Mouse (Mus musculus) B cell, adult 2 months (primary cell): ENCODE data around the gene Polm.
A peak's percentile ranks its signal among the peaks of the same experiment; 100 is the strongest.
"Not testable (repeated sequence)": the region's sequence is repeated elsewhere in the genome, so short reads cannot be mapped to it uniquely, and the experiment has no call there.

Source experiments
- DNase-seq, 2 experiments: peaks; one replicate each; pipeline ENCODE4 v3.0.0; 2022

The Polm gene

DNA sequence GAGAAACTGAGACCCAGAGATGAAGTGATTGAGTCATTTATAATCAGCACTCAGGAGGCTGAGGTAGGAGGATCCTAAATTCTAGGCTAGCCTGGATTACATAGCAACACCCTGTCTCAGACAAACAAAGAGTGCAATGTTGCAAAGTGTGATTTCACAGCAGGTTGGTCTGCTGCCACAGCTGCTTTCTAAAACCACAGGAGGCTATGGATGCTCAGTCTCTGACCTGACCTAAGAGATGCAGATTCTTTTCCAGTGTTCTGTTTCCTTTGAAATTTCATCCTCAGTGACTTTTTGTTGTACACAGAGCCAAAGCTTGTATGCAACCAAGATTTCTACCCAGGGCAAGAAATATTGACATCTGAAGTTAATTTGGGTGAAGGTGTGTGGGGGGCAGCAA is 17.7 kb upstream of the Polm start:
- no peak for DNase-seq

DNA sequence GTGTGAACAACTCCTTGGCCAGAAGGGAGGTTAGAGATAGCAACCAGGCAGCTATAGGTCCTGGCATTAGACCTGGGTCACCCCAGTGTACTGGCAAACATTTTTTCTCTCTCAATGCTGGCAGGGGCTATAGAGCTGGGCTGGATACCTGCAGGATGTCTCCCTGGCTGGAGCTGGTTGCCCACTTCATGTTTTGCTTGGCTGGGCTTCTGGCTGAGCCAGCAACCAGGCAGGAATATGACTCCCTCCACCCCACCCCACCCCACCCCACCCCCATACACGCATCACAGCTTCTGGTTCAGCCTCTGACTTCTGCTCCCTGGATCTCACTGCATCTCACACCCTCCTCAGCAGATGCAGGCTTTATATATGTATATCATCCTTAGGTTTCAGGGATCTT is 14.5 kb upstream of the Polm start:
- DNase-seq = no peak

DNA sequence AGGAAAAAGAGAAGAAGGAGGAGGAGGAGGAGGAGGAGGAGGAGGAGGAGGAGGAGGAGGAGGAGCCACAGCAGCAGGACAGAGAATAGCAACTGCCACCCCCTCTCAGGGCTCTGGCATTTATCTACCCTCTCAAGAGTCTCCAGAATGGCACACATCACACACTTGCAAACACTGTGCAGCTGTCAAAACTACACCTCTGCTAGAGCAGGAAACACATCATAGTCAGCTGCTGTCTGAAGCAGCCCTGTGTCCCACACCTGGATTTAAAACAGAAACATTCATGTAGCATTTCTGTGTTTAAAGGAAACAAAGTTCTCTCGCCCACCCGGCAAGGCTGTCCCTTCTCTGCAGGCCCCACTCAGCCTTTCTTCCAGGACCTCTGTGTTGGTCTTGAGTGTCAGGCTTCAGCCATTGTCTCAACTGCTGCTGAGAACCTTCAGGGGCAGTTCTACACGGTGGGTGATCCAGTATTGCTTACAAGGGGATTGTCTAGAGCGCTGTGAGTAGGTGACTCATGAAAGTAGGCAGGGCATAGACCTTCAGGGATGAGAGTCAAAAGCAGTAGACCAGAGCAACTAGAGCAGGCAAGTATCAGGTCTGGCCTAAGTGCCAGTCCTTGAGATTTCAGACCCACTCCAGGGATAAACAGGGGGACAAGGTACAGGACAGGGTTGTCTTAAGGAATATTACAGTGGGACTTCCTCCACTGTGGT is 13.4 kb upstream of the Polm start:
- no peak for DNase-seq

DNA sequence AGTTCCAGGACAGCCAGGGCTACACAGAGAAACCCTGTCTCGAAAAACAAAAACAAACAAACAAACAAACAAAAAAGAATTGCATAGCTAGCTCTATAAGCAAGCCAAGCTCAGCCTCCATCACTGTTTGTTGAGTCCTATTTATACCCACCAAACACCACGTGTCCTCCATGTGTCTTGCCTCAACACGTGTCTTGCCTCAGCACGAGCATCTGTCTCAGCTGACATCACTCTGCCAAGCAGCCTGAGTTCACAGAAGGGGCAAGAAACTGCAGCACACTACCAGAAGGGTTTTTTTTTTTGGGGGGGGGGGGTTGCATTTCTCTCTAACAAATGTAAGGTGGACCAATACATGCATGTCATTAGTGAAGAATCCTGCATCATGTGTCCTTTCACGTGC is 12.6 kb upstream of the Polm start:
- no peak for DNase-seq

DNA sequence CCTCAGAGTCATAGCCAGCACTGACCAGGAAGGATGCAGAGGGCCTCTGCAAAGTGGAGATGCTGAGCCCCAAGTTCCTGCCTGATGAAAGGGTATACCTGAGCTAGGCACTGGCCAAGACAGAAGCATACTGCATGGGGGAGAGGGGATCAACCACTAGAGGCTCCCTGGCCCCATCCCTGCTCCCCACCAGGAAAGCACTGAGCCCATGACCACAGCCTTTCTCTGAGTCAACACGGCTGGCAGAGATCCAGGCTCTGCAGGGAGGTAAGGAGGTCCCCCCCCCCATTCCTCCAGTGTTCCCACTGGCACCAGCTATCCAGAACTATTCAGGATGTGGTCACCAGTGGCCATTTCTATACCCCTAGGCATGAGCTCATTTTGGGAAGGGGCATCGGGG is 11.5 kb upstream of the Polm start:
- no peak for DNase-seq

DNA sequence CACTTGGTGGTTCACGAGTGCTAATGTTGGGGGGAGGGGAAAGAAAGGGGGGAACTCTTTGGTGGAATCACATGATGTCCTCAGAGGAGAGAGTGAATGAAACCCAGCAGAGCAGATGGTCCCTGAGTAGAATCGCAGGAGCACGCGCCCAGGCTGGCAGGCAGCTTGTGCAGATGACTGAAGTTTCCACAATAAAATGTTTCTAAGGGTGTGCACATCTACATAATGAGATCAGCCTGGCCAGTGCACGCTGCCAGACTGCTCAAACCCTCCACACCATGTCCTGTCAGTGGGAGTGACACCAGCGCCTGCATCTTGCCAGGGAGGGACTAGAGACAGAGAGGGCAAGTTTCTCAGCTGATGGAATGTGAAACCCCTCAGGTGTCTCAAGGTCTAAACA is 10.9 kb upstream of the Polm start:
- DNase-seq = no peak

DNA sequence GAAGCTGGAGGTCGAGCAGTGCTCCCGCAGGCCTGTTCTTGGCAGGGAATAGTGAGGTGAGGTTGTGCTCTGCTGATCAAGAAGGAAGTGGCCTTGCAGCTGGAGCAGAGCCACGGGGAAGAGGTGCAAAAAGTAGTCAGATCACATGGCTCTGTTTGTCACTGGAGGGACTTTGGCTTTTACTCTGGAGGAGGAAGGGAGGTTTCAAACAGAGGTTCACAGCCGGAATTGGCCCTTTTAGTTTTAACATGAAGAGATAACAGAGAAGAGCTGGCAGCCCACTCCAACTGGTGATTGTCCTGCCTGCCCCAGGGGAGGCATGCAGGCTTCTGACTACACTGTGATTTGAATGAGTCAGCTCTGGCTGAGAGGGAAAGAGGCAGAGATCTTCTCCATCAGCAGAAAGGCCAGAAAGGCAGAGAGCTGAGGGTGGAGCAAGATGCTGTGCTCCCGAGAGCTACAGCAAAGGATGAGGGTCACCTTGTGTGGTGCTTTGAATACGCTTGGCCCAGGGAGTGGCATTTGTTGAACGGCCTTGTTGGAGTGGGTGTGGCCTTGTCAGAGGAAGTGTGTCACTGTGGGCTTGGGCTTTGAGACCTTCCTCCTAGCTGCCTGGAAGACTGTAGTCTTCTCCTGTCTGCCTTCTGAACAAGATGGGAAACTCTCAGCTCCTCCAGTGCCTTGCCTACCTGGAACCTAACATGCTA is 9.0 kb upstream of the Polm start:
- DNase-seq = no peak

DNA sequence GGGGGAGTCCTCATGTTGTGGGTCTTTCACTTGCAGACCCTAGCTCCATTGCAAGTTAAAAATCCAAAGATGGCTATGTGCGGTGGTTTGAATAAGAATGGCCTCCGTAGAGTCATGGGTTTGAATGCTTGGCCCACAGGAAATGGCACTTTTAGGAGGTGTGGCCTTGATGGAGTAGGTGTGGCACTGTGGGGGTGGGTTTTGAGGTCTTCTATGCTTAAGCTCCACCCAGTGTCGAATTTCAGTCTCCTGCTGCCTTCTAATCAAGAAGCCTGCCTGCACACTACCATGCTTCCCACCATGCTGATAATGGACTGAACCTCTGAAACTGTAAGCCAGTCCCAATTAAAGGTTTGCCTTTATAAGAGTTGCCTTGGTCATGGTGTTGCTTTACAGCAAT is 5.3 kb upstream of the Polm start:
- no peak for DNase-seq

DNA sequence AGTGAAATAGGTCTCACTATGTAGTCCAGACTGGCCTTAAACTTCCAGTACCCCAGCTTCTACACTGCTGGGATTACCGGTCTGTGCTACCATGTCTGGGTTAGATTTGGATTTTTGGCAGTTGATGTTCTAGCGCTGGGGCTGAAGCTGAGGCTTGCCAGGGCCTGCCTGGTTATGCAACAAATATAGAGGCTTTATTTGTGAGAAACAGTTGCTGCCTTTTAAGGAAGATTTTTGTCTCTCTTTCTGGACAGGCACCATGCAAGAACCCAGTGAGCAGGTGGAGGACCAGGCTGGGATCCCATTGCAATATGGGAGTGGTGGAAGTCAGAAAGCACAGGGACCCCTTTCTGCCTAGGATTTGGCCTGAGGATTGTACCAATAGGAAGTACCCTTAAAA is 3.9 kb upstream of the Polm start:
- no peak for DNase-seq

DNA sequence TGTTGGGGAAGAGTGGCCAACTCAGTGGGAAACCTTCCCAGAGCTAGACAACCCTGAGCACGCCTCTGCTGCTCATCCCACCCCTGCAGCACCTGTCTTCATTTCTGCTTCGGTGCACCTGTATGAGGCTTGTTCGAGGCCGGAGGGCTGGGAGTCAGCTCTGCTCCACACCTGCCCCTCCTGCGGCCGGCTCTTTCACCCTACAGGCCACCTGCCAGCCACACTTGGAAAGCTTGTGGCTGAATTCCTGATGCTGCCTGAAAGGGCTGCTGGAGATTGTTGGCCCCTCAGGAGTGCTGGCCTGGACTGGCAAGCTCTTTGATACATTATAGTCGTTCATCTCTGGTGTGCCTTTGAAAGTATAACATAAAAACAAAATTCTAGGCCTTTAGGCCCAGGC is 2.5 kb upstream of the Polm start:
- no peak for DNase-seq

DNA sequence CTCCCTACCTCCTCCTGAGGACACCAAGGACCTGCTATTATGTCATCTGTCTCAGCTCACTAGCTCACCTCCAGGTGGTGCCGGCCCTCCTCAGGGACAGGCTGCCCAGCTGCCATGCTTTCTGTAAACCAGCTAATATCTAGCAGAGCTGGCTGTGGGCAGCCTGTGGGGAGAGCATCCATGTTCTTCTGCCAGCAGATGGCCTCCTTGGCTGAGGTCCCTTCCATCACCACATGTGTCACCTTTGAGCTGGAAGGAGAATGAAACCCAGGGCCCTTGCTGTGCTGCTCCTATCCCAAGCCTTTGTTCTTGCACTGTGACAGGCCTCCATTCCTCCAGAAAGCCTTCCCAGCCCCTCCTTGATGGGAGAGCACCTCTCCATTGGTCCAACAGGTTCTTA is 1.7 kb downstream of the Polm start:
- peak; percentile 25 to 27 for DNase-seq

DNA sequence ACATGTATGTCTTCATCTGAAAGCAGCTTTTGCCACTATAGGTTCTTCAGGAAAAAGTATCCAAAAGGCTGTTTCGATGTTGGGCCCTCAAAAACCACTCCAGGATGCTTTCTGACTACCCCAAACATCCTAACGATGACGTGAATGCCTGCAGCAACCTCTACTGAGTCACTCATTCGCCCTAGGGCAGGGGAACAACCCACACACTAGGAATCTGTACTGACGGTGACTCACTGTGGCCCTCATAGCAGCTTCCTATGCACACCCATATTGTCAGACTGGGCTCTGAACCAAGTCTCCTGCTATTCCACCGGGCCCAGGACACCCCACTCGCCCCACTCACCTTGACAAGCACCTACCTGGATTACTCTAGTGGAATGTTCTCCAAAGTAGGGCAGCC is 2.8 kb downstream of the Polm start:
- DNase-seq = peak; percentile 15

DNA sequence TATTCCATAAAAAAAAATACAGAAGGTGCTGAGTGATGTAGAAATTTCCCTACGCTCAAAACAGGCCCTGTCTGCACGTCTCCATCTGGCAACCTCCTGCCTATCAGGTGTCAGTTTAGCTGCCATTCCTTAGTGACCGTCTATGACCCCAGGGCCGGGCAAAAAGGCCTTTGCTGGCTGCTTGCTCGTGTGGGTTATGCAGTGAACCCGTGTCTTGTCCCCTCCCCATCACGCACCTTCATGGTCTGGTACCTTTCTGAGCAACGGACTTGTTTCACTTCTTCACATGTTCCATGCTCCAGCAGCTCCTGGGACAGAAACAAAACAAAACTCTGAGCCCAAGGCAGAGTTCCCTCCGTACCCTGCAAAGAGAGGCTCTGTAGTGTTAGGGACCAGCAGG is 3.3 kb downstream of the Polm start:
- peak; percentile 28 to 43 for DNase-seq

DNA sequence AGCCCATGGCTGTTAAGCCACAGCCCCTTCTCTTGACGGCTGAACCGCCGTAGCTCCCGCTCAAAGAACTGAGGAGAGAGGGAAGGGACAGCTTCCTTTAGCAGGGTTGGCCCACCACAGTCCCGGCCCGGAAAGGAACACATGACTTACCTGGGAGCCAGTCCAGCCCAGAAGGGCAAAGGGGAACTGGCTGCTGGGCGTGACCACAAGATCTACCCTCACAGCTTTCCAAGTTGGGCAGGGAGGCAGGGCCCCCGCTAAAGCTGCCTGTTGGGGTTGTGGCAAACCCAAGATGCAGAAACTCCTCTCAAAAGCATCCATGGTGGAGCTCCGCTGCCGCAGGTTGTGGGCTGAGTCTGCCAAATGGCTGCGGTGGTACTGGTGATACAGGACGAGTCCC is 8.5 kb downstream of the Polm start:
- peak; percentile 8 to 10 for DNase-seq

DNA sequence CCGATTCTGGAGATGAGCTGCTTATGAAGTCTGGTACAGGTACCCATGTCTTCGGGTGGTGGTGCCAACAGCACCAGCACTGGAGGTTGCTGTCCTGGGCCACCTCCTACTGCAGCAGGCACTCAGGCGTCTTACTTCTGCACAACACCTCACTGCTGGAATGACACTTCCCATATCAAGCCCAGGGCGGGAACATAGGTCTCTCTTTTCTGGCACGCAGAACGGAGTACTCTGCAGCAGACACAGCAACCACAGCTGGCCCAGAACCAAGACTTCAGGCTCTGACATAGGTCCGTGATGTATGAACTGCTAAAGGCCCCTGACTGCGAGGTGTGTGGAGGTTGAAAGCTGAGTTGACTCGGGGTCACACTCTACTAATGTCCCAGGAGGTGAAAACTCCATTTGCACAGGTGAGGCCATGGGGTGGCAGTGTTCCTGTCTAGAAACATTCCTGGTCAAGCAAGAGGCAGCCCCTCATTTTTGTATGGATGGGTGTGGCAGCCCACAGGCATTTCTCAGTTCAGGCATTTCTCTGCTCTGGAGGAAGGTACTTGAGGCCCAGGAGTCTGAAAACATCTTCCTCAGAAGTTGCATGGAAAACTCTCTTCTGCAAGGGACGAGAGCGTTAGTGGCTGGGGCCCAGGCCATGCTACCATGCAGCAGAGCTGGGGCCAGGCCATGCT is 9.2 kb downstream of the Polm start:
- DNase-seq = no peak

DNA sequence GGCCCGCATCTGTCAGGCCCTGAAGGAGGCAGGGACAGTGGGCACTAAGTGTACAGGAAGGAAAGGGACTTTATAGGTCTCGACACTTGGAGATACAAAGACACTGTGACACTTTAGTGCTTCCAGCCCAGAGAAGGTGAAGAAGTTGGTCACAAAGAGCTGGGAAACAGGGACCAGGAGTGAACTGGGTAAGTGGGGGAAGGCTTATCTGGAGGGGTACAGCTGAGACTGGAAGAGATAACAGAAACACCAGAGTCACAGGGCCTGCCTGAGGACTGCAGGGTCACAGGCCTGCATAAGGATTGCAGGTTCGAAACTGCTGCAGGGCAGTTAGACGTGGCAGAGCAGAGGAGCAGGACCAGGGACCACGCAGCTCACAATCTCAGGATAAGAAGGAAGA is 9.9 kb downstream of the Polm start:
- DNase-seq = no peak

DNA sequence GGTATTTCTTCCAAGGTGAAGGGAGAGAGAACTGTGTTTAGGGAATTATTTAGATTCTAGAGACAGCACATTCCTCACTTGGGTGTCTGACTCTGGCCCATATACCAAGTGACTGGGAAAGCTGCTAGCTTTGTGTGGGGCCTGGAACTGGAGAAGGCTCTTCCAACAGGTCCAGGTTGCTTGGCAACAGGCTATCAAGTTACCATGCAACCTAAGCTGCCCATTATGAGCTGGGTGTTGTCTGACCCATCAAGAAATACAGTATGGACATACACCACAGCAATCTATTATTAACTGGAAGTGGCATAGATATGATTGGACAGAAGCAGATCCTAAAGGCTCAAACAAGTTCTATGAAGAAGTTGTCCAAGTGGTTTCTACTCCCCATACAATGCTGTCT is 12.4 kb downstream of the Polm start:
- no peak for DNase-seq

DNA sequence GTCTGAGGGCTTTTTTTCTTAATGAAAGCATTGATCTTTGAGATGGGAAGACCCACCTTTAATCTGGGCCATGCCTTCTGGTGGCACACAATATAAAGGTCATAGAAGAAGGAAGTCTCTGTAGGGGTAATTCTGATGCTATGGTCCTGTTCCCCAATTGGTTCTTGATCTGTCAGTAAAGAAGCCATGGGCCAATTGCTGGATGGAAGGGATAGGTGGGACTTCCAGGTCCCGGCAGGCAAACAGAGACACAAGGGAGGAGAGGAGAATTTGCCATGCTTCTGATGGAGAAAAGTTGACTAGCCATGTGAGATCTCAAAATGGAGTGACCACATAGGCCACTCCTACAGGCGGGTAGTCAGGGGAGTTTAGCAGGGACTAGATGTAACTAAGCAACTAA is 18.6 kb downstream of the Polm start:
- no peak for DNase-seq

DNA sequence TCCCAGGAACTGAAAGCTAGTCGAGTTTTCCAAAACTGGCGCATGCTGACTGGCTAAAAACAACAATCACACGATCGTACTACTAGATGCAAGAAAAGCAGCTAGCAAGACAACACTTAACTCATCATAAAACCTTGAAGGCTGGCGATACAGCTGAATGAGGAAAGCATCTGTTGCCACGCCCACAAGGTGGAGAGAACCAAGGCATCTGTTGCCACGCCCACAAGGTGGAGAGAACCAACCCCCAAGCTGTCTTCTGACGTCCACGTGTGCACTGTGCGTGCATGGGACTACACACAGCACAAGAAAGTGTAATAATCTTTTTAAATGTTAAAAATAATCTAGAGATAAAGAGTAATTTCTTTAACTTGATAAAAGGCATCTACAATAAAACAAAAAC is 24.4 kb downstream of the Polm start:
- DNase-seq = no peak

DNA sequence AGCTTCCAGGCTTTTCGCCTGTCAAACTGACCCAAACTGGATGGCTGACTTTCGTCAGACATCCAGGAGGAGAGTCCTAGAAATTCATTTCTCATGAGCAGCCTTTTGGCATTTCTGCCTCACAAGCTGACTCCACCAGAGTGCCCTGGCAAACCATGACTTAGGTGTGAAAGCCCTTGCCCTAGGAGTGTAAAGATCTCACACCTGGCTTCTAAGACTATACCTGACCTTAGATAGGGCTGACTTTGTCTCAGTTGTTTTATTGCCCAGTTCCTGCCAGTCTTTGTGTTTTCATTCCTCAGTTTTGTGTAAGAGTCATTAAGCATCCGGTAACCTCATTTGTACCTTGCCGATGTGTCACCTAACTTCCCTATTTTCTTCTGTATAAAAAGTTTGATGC is 28.3 kb downstream of the Polm start:
- not testable (repeated sequence) for DNase-seq

DNA sequence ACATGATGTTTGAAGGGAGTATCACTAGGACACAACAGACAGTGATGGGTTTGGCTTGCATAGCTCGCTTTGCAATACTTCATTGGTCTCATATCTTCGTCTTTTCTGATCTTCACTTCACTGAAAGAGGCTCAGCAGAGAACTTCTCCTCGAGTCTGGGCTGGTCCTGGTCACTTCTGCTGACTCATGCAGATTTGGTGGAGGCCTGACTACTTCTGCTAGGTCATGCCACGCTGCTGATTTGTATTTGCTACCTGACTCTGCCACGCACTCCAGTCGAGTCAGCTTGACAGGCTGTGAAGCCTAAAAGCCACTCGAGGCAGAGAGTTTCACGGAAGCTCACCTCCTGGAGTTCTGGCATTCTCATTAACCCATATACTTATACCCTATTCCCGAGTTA is 29.9 kb downstream of the Polm start:
- DNase-seq = no peak

DNA sequence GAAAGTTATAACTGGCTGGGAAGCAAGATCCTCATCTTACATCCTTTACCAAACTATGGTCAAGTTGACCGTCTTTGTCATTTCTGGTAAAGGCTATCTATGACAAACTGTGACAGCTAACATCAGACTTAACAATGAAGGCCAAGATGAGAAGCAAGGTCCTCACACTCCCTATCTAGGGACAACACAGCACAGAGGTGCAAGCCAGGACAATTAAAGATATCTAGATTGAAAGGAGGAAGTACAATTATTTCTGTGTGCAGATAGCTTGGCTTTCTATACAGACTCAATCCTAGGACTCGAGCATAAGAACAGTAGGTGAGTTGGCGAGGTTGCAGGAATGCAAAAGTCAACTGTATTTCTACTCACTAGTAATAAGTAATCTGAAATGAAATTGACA is 32.1 kb downstream of the Polm start:
- no peak for DNase-seq

DNA sequence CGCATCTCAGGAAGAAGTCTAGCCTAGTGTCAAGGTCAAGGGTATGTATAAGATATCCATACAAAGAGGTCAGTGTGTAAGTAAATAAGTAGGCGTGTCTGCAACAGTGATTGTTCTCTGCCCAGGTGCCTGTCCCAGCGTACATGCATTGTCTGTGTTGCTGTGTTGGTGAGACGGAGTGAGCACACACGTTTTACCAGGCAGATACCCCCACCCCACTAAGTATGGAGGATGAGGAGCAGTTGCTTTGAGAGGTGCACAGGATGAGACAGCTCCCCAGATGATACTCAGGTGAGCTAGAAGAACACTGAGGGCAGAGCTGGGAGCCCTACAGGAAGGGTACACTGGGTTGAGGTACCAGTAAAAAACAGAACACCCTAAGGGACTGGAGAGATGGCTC is 33.6 kb downstream of the Polm start:
- no peak for DNase-seq

DNA sequence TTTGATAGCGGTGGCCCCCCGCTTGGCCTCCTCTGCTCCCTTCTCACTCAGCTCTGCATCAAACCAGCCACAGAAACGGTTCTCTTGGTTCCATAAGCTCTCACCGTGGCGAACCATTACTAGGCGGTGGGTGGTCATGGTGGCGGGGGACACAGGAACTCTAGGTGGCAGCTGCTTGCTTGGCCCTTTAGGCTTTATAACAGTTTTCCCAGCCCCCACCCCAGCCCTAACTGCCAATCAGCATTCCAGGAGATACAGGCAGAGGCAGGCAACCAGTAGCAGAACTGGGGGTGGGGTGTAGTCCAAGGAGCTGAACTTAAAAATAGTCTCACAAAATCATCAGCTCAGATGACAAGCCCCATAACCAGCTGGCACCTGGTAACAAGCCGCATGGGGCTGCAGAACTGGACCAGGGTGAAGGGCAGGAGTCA is 34.2 kb downstream of the Polm start, which contains the start of gene Pgam2:
Gene Pgam2, minus strand, starts transcription at position 183 of the 431 bp plus-strand sequence.
- no peak for DNase-seq
